Mouse (Mus musculus): ENCODE data around the gene Sgta. TPM values are rescaled to one million over a fixed set of nuclear protein-coding genes. Genes with fewer than 3 reads are reported as not detected.
A peak's percentile ranks its signal among the peaks of the same experiment; 100 is the strongest.

Sgta gene
- total and polyA plus RNA-seq, 3 experiments: 67.6 to 123 (median 104) TPM

- Histone ChIP-seq H3K4me2 (ENCODE audit: insufficient read depth, low read depth, poor library complexity, severe bottlenecking) (no peak overlapping the region), H3K27me3 (replicated peaks) (no peaks in the 10 kb centered on the region), H3K27ac (ENCODE audit: insufficient read depth, low read depth) (no peak overlapping the region), H3K9ac (ENCODE audit: insufficient read depth, low read depth) (no peak overlapping the region), H3K4me3 (replicated peaks in 1 of 3; ENCODE audit: low read depth in 2 of 3, low read length in 2 of 3, poor library complexity in 1 of 3) (no peak overlapping the region), H3K4me1 (ENCODE audit: control insufficient read depth in 1 of 2, insufficient read depth in 2 of 2) (peaks cover under 1 to 20% of the 10 kb centered on the region in 2 experiments), H3K36me3 (replicated peaks in 1 of 2; ENCODE audit: control insufficient read depth in 1 of 2, insufficient read depth in 1 of 2, low read length in 1 of 2) (peaks cover 75 to 96% of the 10 kb centered on the region in 2 experiments), H3K9me3 (replicated peaks; ENCODE audit: low read length) (peaks cover 3% of the 10 kb centered on the region), H3K79me2 (replicated peaks; ENCODE audit: control insufficient read depth, extremely low read depth, insufficient read depth, poor library complexity, severe bottlenecking) (peaks cover 13% of the 10 kb centered on the region)
- in situ Hi-C loops (cut with MboI; ENCODE audit: low pct_ligation_motif_present, low pct_unique_long_range_greater_than_20kb, low sequenced_read_pairs): loop anchor here (10.0 kb wide), 1 partner anchor 99 kb away; the partner anchor contains the start of gene Eef2
- DNase-seq (ENCODE audit: extremely low read depth): no peak
- dilution Hi-C loops (cut with MboI; ENCODE audit: extremely low pct_ligation_motif_present, extremely low pct_unique_long_range_greater_than_20kb, low sequenced_read_pairs): no loop called here
- TF ChIP-seq POLR2AphosphoS2 (IDR thresholded peaks at IDR 0.05; ENCODE audit: low read depth, low read length) (no peak), CTCF (conservative IDR thresholded peaks at IDR 0.05 in 1 of 2, IDR thresholded peaks at IDR 0.05 in 1 of 2; ENCODE audit: low read depth in 2 of 2, low read length in 2 of 2) (no peak), ELF1 (IDR thresholded peaks at IDR 0.05; ENCODE audit: low read depth, low read length) (no peak), ZC3H11A (IDR thresholded peaks at IDR 0.05; ENCODE audit: low read depth, low read length) (no peak), JUND (conservative IDR thresholded peaks at IDR 0.05; ENCODE audit: low read depth, low read length) (no peak), ZNF384 (IDR thresholded peaks at IDR 0.05; ENCODE audit: low read depth, low read length) (no peak), MXI1 (IDR thresholded peaks at IDR 0.05; ENCODE audit: low read depth, low read length) (no peak), ZMIZ1 (IDR thresholded peaks at IDR 0.05; ENCODE audit: low read depth, low read length) (no peak), CHD1 (IDR thresholded peaks at IDR 0.05; ENCODE audit: low read depth, low read length) (no peak), IRF4 (IDR thresholded peaks at IDR 0.05; ENCODE audit: low read depth, low read length) (no peak), SIN3A (IDR thresholded peaks at IDR 0.05; ENCODE audit: low read length) (no peak)
Observed at GRCm38 (mm10) chr10:81075734-81076133, 15.8 kb upstream of the Sgta start.

- H3K36me3 ChIP-seq (replicated peaks in 1 of 2; ENCODE audit: control insufficient read depth in 1 of 2, insufficient read depth in 1 of 2, low read length in 1 of 2): peaks cover 52 to 73% of the 10 kb centered on the region in 2 experiments
- dilution Hi-C loops (cut with MboI; ENCODE audit: extremely low pct_ligation_motif_present, extremely low pct_unique_long_range_greater_than_20kb, low sequenced_read_pairs): no loop called here
- H3K4me3 ChIP-seq (replicated peaks in 1 of 3; ENCODE audit: low read depth in 2 of 3, low read length in 2 of 3, poor library complexity in 1 of 3): no peak overlapping the region
- peaks cover 6 to 29% of the 10 kb centered on the region in 2 experiments for H3K4me1 ChIP-seq (ENCODE audit: control insufficient read depth in 1 of 2, insufficient read depth in 2 of 2)
- H3K4me2 ChIP-seq (ENCODE audit: insufficient read depth, low read depth, poor library complexity, severe bottlenecking): no peak overlapping the region
- peaks cover 3% of the 10 kb centered on the region for H3K9me3 ChIP-seq (replicated peaks; ENCODE audit: low read length)
- TF ChIP-seq CTCF (conservative IDR thresholded peaks at IDR 0.05 in 1 of 2, IDR thresholded peaks at IDR 0.05 in 1 of 2; ENCODE audit: low read depth in 2 of 2, low read length in 2 of 2): peak; percentile 73 to 74
- peak; percentile 24 for TF ChIP-seq RAD21 (IDR thresholded peaks at IDR 0.05; ENCODE audit: low read depth, low read length)
- TF ChIP-seq JUN (IDR thresholded peaks at IDR 0.05; ENCODE audit: insufficient read depth, low read depth, low read length): no peak
- TF ChIP-seq SMC3 (IDR thresholded peaks at IDR 0.05; ENCODE audit: low read depth, low read length): peak; percentile 35; the same call in 1 of the 2 replicates
- no peak overlapping the region for H3K9ac ChIP-seq (ENCODE audit: insufficient read depth, low read depth)
- no peak overlapping the region for H3K27ac ChIP-seq (ENCODE audit: insufficient read depth, low read depth)
- in situ Hi-C loops (cut with MboI; ENCODE audit: low pct_ligation_motif_present, low pct_unique_long_range_greater_than_20kb, low sequenced_read_pairs): loop anchor here (10.0 kb wide), 1 partner anchor 101 kb away; the partner anchor contains the start of gene Eef2
- peak; percentile 33 for DNase-seq (ENCODE audit: extremely low read depth)
- peaks cover 4% of the 10 kb centered on the region for H3K27me3 ChIP-seq (replicated peaks)
- H3K79me2 ChIP-seq (replicated peaks; ENCODE audit: control insufficient read depth, extremely low read depth, insufficient read depth, poor library complexity, severe bottlenecking): peaks cover 19% of the 10 kb centered on the region
Observed at GRCm38 (mm10) chr10:81073464-81073863, 13.5 kb upstream of the Sgta start.

Measured in CH12.LX (cell line).